Mouse (Mus musculus) CD4-positive helper T cell, adult 2 months (primary cell): ENCODE data around the gene Zfp688.
"Not testable (repeated sequence)": the region's sequence is repeated elsewhere in the genome, so short reads cannot be mapped to it uniquely, and the experiment has no call there.

ENCODE experiments used
- DNase-seq: peaks from one replicate; pipeline ENCODE4 v3.0.0-alpha.2; 2012; ENCODE audit warnings: low read depth, missing footprints, low spot score

The Zfp688 gene

GRCm38 (mm10) chr7:127421388-127422191, at the start of gene Zfp688:
Gene Zfp688 (minus strand): TSS chr7:127422068.
- DNase-seq: peak; percentile 96

- peak; percentile 58 for DNase-seq
These were observed 49.8 kb upstream of the Zfp688 start for GRCm38 (mm10) chr7:127471646-127472010.

GRCm38 (mm10) chr7:127470743-127471645, 49.1 kb upstream of the Zfp688 start:
- DNase-seq: peak; percentile 96

GRCm38 (mm10) chr7:127470011-127470715, 48.3 kb upstream of the Zfp688 start:
- peak; percentile 39 for DNase-seq

- DNase-seq: no peak
These were observed 44.7 kb upstream of the Zfp688 start for GRCm38 (mm10) chr7:127466606-127467005.

- DNase-seq: not testable (repeated sequence)
These were observed 43.8 kb upstream of the Zfp688 start for GRCm38 (mm10) chr7:127465670-127466069.

- no peak for DNase-seq
These were observed 43.3 kb upstream of the Zfp688 start for GRCm38 (mm10) chr7:127465191-127465590.

- not testable (repeated sequence) for DNase-seq
These were observed 37.4 kb upstream of the Zfp688 start, which contains the start of gene Prr14 for GRCm38 (mm10) chr7:127459311-127459710. Gene Prr14 (plus strand): TSS chr7:127459611.

- not testable (repeated sequence) for DNase-seq
These were observed 36.7 kb upstream of the Zfp688 start for GRCm38 (mm10) chr7:127458371-127459122.

GRCm38 (mm10) chr7:127454905-127455304, 33.0 kb upstream of the Zfp688 start:
- no peak for DNase-seq

- no peak for DNase-seq
These were observed 31.2 kb upstream of the Zfp688 start for GRCm38 (mm10) chr7:127453056-127453455.

GRCm38 (mm10) chr7:127449966-127450365, 28.1 kb upstream of the Zfp688 start:
- no peak for DNase-seq

GRCm38 (mm10) chr7:127448521-127449300, 26.8 kb upstream of the Zfp688 start, which contains the start of gene Zfp689:
Gene Zfp689 (minus strand): TSS chr7:127449158.
- peak; percentile 97 for DNase-seq

GRCm38 (mm10) chr7:127443976-127444375, 22.1 kb upstream of the Zfp688 start:
- DNase-seq: no peak

GRCm38 (mm10) chr7:127437724-127438123, 15.9 kb upstream of the Zfp688 start:
- DNase-seq: peak; percentile 38

GRCm38 (mm10) chr7:127435206-127435605, 13.3 kb upstream of the Zfp688 start:
- DNase-seq: no peak

- DNase-seq: no peak
These were observed 4.5 kb upstream of the Zfp688 start for GRCm38 (mm10) chr7:127426354-127426753.

- DNase-seq: no peak
These were observed 4.0 kb upstream of the Zfp688 start for GRCm38 (mm10) chr7:127425911-127426310.

- no peak for DNase-seq
These were observed 3.4 kb upstream of the Zfp688 start for GRCm38 (mm10) chr7:127425291-127425690.

- DNase-seq: no peak
These were observed 379 bp upstream of the Zfp688 start for GRCm38 (mm10) chr7:127422247-127422646.
